Mouse (Mus musculus) ES-E14 (cell line): Measurements from ENCODE around the gene Eef1akmt4.
A peak's percentile ranks its signal among the peaks of the same experiment; 100 is the strongest.

Source experiments
- CHD2 ChIP-seq: IDR thresholded peaks from 2 replicates; pipeline ENCODE4 v1.6.1; 2014; ENCODE audit warnings: mild to moderate bottlenecking, low read depth, low read length, inconsistent platforms
- HCFC1 ChIP-seq: IDR thresholded peaks from 2 replicates; pipeline ENCODE4 v1.6.1; 2012; ENCODE audit warnings: low read length, inconsistent platforms, borderline replicate concordance; ENCODE audit not compliant: insufficient read depth
- MAFK ChIP-seq: IDR thresholded peaks from 2 replicates; pipeline ENCODE4 v1.6.1; 2014; ENCODE audit warnings: mild to moderate bottlenecking, low read depth, low read length, inconsistent platforms; ENCODE audit not compliant: insufficient read depth
- ZC3H11A ChIP-seq: IDR thresholded peaks from 2 replicates; pipeline ENCODE4 v1.6.1; 2012; ENCODE audit warnings: low read depth, mild to moderate bottlenecking, inconsistent platforms, low read length, borderline replicate concordance
- ZNF384 ChIP-seq: IDR thresholded peaks from 2 replicates; pipeline ENCODE4 v1.6.1; 2012; ENCODE audit warnings: low read depth, low read length, inconsistent platforms

GRCm38 (mm10) chr16:20611357-20612227 lies at the start of gene Eef1akmt4, which contains the start of the genes Gm49333 and Alg3:
- no peak for TF ChIP-seq ZC3H11A
- TF ChIP-seq HCFC1, result 0 out of 2 replicates have a peak, but pooled peaks have one; percentile 9
- TF ChIP-seq CHD2, result no peak
- TF ChIP-seq MAFK, result no peak
- TF ChIP-seq ZNF384, result no peak
